Mouse (Mus musculus): ENCODE data around the gene Ccp110.

DNA sequence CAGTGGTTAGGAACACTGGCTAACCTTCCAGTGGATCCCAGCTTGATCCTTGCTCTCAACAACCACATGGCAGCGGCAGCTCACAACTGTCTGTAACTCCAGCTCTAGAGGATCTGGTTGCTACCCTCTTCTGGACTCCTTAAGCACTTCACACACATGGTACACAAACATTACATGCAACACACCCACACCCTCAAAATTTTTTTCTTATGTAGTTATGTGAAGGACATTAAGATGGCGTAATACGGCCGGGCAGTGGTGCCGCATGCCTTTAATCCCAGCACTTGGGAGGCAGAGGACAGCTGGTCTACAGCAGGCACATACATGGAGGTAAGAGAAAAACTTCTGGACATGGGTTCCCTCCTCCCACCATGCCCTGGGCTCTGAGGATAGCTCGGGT lies 16.2 kb upstream of the Ccp110 start:
- TF ChIP-seq CTCF (IDR thresholded peaks at IDR 0.05; ENCODE audit: low read depth) (no peak), EP300 (IDR thresholded peaks at IDR 0.05; ENCODE audit: low read depth) (no peak)
